Mouse (Mus musculus): ENCODE results near the gene Slc2a4. TPM values are rescaled to one million over a fixed set of nuclear protein-coding genes. Genes with fewer than 3 reads are reported as not detected.

Slc2a4 gene
- 42.6 and 48.6 TPM in 2 replicates for total RNA-seq (2021)
- long read RNA-seq, transcript Slc2a4-201 (11 exons, 2,524 nt): major isoform, 31 of 60 reads
- long read RNA-seq, partial matches to known transcripts: 18 of 60 reads
- long read RNA-seq, other reads (novel, unspliced or antisense): 7 of 60 reads

DNA sequence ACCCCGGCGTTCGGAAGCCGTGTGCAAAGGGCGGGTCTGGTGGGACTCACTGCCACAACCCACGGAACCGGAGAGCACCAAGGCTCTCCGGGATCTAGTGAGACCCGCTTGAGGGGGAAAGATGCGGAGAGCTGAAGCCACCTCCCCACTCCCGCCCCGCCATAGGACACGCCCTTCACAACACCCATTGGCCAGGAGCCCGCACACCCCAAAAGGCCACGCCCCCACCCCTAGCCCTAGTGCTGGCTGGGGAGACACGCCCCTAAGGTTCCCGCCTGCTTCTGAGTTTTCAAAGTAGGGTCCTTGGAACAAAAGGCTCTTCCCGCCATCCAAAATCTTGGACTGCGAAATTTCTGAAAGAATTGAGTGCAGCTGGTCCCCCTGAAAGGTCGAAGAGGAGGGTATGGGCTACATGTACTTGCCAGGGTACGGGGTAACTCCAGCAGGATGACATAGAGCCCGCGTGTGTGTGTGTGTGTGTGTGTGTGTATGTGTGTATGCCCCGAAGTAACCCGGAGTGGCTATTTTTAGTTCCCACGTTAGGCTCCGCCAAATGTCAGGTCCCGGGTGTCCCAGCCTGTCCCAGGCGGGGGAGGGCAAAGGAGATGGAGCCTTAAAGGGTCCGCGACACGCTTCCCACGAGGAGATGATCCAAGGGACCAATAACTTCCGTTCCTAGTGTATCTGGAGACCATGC, at the start of gene Slc2a4:
Gene Slc2a4, minus strand, starts transcription at position 123 of the 697 bp plus-strand sequence.
- DNase-seq: peak; percentile 95

DNA sequence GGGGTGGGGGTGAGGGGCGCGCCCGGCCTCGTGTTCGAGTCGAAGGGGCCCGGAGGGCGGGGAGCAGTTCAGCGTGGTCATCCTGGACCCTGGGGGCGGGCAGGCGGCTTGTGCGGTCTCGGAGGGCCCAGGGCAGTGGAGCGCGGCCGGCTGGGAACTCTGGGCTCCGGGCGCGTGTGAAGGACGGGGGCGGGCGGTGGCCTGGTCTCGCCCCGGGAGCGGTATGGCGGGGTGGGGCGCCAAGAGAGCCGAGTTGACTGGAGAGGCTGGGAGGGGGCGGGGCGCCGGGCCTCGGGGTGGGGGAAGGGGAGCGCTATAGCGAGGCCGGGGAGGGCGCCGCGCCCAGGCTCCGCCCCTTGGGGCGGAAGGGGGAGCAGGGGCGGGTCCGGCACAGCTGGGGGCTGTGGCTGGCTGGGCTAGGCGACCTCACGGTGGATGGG, 49.1 kb upstream of the Slc2a4 start:
- DNase-seq: peak; percentile 95

DNA sequence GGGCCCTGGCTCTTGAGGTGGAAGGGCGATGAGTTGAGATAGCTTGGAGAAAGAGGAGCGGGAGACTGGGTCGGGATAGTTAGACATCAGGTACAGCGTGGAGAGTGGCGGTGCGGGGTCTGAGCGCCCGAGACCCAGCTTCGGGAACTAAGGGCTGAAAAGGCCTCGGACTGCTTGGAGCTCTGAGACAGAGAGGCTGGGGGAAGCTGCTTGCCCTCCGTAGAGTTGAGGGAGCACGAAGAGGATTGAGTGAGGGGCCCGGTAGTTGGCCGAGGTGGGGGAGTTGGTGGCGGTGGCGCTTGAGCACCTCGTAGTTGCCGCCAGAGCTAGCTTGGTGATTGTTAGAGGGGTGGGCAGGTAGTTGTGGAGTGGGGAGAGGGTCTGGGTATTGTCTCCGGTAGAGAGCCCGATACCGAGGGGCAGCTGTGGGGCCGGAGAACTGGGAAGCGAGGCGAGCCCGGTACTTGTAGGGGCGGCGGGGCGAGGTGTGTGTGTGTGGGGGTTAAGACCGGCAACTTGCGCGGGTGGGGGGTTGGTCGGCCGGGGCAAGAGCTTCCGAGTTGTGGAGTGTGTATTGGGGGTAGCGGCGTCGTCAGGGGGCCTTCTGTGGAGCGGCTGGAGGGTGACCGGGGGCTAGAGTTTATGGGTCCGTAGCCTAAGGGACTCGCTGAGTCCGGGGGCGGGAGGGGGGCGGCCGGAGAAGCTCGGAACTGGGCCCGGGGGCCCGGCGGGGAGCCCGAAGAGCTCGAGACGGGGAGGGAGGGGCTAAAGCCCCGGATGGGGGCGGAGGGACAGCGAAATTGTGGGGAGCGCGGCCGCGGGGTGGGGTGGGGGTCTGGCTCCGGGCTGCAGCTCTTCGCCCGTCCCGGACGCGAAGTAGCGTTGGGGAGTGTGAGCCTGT, 48.4 kb upstream of the Slc2a4 start:
- DNase-seq: peak; percentile 68

DNA sequence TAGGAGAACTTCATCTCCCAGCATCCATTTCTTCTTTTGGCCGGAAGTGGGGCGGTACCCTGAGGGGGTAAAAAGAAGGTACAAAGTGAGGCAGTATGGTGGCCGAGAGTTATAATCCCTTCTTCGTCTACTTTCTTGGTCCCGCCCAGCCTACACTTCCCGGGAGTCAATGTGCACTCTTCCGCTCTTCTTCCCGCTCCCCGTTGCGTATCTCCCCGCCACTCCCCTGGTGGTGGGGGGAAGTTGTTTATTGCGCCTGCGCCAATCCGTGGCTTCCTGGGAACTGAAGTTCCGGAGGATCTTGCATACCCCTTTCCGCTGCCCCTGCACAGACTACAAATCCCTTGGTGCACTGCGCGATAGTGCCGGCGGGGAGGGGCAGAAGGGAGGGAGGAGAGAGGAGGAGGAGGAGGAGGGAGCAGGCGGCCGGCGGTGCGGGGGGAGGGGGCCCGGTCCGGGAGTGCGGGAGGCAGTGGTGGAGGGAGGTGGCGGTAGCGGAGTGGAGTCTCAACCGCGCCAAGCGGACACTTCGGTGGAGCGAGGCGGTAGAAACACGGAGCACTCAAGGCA, 47.5 kb upstream of the Slc2a4 start, which contains the start of gene Phf23:
Gene Phf23, plus strand, starts transcription at position 387 of the 570 bp plus-strand sequence.
- peak; percentile 96 for DNase-seq

DNA sequence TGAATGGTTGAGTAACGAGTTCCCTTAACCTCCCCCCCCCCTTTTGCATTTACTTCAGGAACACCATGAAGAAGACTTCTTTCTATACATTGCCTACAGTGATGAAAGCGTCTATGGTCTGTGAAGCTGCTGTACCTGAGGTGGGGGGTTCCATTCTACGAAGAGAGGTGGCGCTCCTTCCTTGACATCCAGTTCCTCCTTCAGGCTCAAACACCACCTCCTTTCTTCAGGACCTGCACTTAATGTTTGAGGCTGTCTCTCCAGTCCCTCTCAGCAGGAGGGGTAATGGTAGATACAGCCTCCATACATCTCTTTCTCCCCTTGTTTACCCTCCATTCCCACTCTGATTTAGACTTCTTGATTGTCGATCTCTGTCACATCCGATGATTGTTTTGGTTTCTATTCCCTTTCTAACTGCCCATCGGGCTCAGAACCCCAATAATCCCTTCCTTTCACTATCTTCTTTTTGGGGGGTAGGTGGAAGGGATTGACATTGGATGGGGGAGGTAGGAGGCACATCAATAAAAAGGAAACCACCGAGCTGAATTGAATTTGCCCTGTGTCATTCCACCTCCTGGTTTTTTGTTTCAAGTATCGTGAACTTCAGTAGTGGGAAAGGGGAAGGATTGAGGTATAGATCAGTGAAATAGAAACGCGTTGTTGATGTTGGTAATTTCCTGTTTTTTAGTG, 46.6 kb upstream of the Slc2a4 start:
- no peak for DNase-seq

DNA sequence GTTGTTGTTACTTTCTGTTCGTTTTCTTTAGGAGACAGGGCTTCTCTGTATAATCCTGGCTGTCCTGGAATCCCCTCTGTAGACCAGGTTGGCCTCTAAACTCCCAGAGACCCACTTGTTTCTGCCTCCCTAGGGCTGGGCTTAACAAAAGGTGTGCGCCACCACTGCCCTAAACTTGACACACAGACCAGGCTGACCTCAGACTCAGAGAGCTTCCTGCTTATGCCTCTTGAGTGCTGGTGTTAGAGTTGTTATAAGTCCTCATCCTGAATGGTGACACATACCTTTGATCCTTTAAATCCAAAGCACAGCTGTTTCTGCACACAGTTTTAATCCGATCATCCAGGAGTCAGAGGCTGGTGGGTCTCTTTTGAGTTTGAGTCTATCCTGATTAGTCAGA, 44.9 kb upstream of the Slc2a4 start:
- no peak for DNase-seq

DNA sequence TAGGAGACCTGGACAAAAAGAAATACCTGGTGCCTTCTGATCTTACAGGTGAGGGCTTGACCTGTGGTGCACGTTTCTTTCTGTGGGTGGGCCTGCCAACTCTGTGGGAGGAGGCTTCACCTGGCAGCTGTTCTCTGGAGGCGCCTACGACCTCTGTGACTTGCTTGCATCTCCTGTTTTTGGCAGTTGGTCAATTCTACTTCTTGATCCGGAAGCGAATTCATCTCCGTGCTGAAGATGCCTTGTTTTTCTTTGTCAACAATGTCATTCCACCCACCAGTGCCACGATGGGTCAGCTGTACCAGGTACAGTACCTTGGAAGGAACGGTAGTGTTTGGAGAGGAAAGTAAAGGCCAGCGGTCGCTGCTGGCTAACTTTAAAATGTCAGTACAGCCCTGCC, 44.4 kb upstream of the Slc2a4 start:
- no peak for DNase-seq

DNA sequence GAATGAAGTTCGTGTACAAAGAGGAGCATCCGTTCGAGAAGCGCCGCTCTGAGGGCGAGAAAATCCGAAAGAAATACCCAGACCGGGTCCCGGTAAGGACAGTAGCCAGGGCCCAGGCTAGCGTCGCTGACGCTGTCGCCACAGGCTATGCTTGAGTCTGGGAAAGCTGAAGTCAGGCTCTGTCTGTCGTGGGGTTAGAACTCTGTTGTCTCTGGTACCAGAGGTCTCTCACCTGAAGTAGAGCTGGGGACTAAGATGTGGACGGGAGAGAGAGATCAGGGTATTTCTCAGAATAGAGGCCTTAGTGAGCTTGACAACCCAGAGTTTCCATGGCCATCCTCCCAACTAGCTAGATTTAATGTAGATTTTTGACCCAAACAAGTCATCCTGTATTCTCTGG, 43.7 kb upstream of the Slc2a4 start:
- DNase-seq: no peak

DNA sequence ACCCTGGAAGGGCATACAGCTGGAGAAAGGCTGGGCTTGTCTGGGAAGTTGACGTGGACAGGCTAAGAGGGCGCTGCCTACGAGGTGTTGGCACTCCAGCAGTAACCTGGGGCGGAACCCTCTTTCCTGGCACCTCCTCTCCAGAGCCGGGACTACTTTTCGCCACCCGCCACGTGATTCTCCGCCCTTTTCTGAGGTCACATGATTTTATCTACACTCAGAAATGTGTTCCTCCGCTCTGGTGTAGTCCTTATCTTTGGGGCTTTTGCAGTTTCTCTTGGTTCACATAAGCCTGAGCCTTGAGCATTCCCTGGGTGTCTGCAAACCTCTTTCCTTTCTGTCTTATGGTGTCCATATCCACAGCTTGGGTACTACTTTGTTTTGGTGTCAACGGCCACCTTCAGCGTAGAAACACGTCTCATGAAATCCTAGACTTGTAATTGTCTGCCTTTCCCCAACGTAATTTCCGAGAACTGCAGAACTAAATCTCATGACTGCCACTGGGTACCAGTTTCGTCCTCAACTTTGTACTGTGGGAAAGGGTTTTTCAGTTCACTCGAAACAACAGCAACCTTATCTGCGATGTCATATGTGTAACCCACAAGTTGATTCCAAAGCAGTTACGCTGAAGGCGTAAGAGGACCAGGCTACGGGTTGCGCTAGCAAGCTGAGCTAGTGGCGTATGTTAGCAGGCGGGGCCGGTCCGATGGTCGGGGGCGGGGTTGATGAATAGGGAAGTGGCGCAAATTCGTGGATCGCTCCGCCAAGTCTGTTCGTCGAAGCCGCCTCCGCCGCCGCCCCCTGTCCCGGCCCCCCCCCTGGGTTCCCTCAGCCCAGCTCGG, 43.1 kb upstream of the Slc2a4 start, which contains the start of gene Gabarap:
Gene Gabarap, plus strand, starts transcription at position 294 of the 842 bp plus-strand sequence.
- peak; percentile 96 for DNase-seq

DNA sequence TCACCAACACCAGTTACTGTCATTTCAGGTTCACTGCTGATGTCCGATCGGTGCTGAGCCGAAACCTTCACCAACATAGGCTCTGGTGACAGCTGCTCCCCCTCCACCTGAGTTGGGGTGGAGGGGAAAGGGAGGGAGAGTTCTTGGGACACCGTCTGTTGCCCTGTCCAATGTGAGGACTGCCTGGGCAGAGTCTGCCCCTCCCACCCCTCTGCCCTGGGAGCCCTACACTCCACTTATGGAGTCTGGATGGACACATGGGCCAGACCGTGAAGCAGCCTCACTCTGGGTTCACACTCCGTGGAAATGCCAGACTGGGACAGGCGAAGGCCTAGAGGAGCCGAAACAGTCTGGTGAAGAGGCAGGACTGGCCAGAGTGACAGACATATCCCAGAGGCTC, 42.0 kb upstream of the Slc2a4 start:
- no peak for DNase-seq

DNA sequence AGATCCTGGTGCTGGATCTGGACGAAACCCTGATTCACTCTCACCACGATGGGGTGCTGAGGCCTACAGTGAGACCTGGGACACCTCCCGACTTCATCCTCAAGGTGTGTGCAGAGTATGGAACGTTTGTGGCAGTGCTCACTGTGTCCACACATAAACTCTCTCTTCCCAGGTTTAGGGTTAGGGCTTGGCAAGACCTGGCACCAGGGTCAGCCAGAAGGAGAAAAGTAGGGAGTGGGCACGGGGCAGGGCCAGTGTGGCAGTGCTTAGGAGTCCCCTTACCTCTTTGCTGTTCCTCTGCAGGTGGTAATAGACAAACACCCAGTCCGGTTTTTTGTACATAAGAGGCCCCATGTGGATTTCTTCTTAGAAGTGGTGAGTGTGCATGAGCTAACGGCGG, 36.4 kb upstream of the Slc2a4 start:
- no peak for DNase-seq

DNA sequence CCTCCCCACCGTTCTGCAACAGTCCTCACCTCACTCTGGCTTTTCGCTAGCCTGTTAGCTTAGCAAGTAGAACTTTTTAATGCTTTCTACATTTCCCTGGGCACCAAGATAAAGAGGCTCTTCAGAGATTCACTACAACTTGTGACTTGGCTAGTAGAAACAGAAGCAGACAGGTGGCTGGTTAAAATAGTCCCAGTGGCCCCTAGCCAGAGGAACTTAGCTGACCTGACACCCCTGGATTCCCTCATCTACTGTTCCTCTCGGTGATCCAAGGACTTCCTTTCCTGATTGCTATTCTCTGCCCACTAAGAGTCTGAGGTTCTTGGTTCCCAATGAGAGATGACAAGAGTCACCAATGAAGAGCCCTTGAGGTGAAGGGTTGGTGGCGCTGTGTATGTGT, 35.4 kb upstream of the Slc2a4 start:
- DNase-seq: no peak

DNA sequence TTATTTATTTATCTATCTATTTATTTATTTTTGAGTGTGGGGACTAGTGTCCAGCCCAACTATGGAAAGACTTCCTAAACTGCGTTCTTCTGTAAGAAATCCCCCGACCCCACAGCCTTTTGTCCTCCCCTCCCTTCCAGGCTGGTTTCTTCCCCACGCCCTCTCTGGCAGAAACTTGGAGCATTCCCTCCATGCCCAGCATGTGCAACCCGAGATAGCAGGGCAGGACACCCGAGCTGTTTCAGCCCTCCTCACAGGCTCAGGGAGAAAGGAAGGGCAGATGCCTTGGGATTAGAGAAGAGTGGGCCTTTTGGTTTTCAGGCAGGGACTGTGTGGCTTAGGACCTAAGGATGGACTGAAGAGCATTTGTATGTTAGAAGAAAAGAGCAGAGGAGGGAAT, 34.9 kb upstream of the Slc2a4 start:
- DNase-seq: no peak

DNA sequence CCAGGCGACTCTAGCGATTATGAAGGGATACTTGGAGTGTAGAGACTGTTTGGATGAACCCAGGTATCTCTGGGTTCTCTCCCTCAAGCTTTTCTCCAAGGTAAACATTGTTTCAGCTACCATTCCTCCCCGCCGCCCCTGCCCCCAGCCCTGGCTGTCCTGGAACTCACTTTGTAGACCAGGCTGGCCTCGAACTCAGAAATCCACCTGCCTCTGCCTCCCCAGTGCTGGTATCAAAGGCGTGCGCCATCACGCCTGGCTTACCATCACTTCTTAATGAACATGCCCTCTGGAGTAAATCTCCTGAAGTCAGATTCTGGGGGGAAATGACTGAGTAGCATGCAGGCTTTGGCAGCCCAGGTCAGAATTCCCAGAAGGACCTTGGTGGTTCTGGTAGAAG, 34.2 kb upstream of the Slc2a4 start, which contains the start of gene Elp5:
Gene Elp5, minus strand, starts transcription at position 293 of the 400 bp plus-strand sequence.
- DNase-seq: no peak

DNA sequence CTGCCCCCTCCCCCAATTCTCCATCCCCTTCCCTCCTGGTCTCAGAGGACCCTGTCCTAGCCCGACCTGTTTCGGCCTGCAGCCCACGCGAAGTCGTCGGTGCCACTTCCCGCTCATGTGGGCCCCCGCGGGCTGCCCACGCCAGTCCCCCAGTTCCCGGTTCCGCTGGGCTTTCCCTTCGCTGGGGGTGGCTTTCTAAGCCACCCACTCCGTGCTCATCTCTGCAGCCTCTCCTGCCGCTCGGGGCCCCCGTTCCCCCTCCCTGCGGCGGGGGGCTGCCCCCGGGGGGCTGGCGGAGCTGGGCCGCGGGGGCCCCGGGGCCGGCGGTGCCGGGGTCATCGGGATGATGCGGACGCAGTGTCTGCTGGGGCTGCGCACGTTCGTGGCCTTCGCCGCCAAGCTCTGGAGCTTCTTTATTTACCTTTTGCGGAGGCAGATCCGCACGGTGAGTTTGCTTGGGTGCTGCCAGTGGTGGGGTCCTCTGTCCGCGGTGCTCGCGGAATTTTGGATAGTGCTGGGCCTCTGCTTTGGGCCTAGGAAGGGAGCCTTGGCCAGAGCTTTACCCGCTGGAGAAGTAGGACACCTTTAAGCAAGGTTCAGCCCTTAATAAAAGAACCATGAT, 33.3 kb upstream of the Slc2a4 start, which contains the start of gene Ctdnep1:
Gene Ctdnep1, plus strand, starts transcription at position 16 of the 622 bp plus-strand sequence.
- no peak for DNase-seq

DNA sequence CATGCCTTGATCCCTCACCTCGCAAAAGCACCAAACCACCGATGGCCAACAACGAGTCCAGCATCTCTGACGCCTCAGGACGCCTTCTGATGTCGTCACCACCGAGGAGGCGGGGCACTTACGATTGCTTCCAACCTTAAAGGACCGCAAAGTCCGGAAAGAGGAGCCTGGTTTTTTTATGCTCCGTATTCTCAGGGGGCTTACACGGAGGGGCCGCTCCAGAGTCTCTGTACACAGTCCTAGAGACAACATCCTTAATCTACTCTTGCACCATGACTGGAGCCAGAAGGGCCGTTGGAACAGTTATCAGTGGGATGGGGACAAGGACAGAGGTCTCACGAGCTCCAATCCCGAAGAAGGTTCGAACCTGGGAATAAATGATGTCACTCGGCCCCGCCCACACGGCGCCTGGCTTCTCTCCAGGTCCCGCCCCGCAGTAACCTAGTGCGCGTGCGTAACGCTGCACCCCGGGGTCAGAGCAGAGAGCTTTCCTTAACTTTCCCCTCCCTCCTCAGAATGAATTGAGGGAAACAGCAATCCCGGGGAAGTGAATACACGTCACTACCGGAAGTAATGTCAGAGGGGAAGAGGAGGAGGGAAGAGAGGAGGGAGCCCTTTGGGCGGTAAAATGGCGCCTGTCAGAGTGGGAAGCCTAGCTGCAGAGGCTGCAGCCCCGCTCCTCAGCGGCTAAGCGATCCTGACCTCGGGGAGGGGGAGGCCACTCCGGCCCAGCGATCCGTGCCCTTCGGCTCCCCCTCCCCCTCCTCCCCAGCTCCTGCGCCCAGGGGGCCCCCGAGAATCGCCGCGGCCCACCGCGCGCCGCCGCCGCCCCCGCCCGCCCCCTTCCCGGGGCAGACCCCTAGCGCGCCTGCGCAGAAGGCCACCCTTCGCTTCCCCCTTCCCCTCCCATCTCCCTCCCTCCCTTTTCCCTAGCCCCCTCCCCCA, 32.5 kb upstream of the Slc2a4 start:
- DNase-seq: peak; percentile 96

DNA sequence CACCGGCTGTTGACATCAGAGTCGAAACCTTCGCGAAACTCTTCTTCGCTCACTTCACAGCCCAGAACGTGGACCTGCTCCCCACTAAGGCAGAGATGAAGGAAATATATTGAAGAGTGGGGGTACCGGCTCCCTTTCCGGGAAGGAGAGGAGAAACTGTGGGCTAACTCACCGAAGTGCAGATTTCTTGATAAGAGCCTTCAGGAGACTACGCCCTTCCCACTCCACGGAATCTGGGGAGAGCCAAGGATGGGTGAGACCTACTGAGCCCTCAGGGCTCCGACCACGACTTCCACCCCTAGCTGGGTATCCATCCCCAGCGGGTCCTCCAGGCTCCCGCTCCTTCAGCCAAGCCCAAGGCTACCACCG, 31.8 kb upstream of the Slc2a4 start:
- no peak for DNase-seq

DNA sequence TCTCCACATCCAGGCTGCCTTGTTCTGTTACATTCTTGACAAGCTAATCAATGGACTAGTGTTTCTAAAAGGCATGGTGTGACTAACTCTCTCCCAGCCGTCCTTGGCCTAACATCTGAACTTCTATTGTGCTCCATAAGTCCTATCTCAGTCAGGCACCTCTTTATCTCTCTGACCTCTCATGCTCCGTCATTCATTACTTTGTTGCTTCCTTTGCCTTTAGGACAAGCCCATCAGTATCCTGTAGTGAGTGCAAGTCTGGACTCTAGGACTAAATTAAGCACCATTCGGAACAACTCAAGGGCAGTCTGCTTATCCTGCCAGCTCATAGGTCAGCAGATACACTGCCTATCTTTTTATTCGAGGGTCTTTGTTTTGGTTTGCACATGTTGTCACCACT, 28.3 kb upstream of the Slc2a4 start:
- DNase-seq: no peak

DNA sequence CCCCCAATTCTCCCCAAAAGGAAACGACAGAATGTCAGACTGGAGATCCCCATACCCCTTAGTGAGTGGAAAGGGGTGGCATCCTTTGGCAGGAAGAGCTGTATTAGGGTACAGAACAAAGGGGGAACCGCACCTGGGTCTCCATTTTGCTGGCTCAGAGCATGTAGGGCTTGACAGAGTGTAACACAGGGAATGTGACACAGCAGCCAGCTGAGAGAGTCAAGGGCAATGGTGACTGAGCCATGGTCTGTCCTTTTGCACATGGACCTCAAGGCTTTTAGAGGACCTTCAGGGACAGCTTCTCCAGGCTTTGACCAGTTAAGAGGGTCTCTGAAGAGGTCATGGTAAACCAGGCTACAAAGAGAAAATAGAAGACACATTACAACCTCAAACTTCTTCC, 26.9 kb upstream of the Slc2a4 start:
- no peak for DNase-seq

Measured in adrenal gland, postnatal 25 days (tissue).